Mouse (Mus musculus) G1E-ER4 (cell line): ENCODE results near the gene Gopc. TPM values are rescaled to one million over a fixed set of nuclear protein-coding genes. Genes with fewer than 3 reads are reported as not detected.

Experiments used
- GATA1 ChIP-seq: IDR thresholded peaks from one replicate; pipeline ENCODE4 v1.8.0; 2012; ENCODE audit warnings: low read length, inconsistent platforms
- polyA plus RNA-seq: library from polyadenylated mRNA; stranded (reverse); fragments of >175 nt; gene quantifications from 2 replicates; pipeline ENCODE4 v1.2.3, GENCODE M21; 2012

Gopc gene
- polyA plus RNA-seq, 1 experiment: 1.6 TPM

- TF ChIP-seq GATA1: no peak
Observed at GRCm38 (mm10) chr10:52399722-52400121, 17.8 kb upstream of the Gopc start.

- no peak for TF ChIP-seq GATA1
Observed at GRCm38 (mm10) chr10:52398715-52399114, 16.8 kb upstream of the Gopc start.

DNA sequence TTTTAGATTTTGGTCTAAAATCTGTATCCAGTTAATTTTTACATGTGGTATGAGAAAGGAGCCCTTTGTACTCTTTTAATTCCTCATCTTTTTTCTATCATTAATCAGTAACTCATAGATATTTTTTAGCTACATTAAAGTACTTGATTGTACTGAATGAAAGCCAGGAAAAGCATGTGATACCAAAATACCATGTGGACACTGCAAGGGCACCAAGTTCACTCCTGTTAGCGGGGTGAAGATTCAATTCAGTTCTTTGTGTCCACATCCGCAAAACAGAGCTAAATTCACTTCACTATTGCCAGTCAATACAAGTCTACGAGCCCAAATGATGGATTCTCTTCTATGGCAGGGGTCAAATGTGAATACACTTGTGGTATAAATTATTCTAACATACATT, 14.7 kb upstream of the Gopc start:
- no peak for TF ChIP-seq GATA1

DNA sequence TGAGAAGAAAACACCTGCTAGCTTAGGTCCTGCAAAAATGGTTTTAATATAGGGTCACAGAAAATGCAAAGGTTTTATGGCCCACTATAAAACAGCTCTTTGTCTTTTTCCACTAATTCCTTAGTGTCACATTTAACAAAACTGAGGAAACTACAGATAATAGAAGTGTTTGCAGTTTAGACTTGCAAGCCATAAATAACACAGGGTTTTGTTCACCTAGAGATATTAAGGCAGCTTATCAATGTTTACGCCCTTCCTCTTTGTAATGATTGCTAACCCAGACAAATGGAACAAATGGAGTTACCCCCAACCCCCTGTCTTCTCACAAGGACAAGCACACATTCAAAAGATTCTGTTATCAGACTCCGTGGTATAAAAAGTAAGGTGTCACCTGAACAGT, 9.3 kb upstream of the Gopc start:
- no peak for TF ChIP-seq GATA1

DNA sequence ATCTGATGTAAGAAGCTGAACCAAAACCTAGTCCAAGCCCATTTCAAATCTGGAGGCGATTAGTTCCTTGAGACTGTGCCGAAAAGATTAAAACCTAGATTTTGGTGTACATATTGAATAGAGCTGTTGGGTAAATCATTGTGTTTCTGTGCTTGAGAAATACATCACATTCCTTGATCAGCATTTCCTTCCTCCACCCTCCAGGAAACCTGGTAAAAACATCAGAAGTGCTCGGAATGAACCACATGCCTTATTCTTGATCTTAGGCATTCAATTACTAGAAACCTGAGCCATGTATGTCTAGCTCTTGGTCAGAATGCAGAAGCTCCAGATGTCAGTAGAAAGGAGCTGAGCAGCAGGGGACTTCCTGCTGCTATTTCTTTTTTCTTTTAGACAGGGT, 7.5 kb upstream of the Gopc start:
- no peak for TF ChIP-seq GATA1

DNA sequence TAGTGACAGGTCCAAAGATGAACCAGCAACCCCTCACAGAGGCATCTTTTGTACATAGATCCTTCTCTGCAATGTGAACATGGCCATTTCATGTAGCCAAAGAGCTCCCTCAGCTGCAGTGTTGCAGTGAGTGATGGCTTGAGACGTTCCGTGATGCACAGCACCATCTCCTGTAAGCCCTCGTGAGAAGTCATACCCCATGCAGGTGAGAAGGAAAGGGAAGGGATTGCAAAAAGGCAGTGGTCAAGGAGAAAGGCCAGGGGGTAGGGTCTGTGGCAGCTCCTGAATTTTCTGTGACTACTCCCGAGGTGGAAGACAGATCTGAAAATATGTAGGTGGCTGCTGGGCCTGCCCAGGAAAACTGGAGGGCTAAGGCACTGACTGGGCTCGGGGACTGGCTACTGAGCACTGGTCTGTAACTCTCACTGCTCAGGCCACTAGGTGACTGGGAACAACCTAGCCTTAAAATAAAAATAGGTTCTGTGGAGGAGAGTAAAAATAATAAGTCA, 7.1 kb upstream of the Gopc start, which contains the start of gene Nepn:
Gene Nepn, plus strand, starts transcription at position 51 of the 509 bp plus-strand sequence.
- TF ChIP-seq GATA1: no peak

DNA sequence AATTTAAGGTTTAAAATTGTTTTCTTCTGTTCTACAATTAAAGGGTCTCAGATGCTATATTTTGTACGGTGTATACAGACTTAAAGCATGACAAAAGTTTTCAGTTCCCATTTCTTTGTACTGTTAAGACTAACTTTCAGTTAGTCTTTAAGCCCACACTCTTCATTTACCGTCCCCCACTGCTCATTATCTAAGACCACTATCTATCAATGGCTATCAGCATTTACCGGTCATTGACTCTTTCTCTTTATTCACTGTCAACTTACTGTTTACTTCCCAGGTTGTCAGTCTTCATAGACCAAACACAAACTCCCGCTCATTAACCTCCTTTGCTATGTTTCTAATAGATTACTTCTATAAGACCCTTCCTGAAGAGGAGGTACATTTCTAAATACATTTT, 5.3 kb upstream of the Gopc start:
- no peak for TF ChIP-seq GATA1

DNA sequence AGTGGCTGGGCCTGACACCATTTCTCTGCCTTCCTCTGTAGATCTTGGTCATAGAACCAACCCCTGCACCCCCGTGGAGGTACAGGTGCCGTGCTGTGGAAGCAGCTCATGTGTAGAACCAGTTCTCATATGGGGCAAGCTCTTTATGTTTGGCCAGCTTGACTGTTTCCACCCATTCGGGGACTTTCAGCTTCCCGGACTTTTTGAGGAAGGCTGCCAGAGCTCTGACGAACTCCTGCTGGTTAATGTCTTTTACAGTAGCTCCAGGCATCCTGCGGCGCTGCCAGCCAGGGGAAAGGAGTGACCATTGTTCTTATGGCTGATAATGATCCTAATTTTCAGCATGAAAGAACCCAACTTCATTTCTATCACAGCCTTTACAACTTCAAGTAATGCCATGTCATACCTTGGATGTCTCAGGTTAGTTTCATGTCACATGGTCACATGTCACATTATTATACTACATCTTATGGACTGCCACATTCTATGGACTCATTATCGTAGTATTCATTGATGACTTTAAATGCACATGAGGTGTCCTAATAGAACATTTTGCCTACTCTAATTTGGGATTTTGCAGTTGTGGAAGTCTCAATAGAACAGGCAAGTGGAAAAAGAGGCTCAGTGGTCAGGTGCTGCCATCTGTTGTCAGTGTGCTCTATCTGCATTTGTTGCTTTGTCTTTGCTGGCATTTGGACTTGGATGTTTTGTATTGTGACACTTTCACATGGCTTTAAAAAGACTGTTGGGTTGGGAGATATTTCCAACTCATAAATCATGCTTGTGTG, 3.1 kb upstream of the Gopc start:
- no peak for TF ChIP-seq GATA1

DNA sequence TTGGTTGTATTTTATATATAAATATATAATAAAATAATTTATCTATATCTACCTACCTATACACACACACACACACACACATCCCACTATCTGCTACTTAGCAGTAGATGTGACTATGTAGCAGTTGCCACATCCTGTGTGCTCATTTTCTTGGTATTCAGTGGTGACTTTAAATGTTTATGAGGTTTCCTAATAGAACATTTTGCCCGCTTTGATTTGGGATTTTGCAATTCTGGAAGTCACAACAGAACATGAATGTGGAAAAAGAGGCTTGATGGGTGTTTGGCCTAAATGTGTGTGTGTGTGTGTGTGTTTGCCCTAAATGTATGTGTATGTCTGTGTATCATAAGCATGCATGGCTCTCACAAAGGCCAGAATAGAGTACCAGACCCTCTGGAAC, 1.6 kb upstream of the Gopc start:
- no peak for TF ChIP-seq GATA1

- no peak for TF ChIP-seq GATA1
Observed at GRCm38 (mm10) chr10:52383022-52383421, 1.1 kb upstream of the Gopc start.

- TF ChIP-seq GATA1: no peak
Observed at GRCm38 (mm10) chr10:52381321-52381801, 563 bp downstream of the Gopc start.

DNA sequence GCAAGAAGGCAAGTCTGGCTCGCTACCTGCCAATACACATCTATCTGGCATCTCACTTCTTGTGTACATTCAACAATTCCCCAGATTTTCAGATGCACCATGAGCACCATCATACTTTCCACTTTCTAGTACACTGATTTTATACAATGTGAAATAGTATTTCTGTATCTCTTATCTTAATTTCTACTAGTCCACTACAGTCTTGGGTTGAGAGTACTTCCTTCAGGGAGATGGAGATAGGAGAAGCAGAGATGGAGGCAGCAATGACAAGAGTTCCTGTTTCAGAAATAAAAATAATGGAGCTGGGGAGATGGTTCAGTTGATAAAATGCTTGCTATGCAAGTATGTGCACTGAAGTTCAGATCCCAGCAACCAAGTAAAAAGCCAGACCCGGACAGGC, 4.1 kb downstream of the Gopc start:
- TF ChIP-seq GATA1: no peak

GRCm38 (mm10) chr10:52376422-52376821, 5.5 kb downstream of the Gopc start:
- TF ChIP-seq GATA1: no peak

- TF ChIP-seq GATA1: no peak
Observed at GRCm38 (mm10) chr10:52374651-52375050, 7.3 kb downstream of the Gopc start.

DNA sequence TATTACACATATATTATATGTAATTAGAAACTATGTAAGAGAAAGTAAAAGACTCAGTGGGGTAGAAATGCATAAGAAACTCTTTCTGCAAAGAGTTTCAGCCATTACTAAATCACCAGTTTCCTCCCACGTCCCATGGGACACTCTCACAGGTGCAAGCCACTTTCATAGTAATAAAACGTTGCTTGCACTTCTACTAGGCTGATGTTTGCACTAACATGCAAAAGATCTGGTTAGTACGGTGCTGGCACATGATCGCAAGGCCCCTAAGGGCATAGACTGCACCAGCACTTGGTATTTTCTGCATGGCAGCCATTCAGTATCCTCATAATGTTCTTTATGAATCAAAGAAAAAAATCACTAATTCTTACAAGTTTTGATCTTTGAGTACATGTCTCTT, 8.1 kb downstream of the Gopc start:
- no peak for TF ChIP-seq GATA1

DNA sequence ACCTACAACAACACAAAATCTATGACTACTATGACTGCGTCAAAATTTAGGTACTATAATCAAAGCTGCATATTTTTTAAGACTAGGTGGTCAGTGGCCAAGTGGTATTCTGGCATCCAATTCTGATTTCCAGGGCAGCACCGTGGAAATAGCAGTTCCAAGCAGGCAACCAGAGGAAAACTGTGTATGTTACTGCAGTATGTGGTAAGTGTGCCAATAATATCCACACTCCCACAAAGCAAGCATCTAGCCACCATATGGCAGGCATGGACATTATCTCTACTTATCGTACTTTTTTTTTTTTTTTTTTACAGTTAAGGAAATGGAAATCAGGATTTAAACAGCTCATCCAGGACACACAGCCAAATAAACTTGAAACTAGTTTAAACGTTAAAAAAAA, 13.5 kb downstream of the Gopc start:
- no peak for TF ChIP-seq GATA1
